Mouse (Mus musculus) monocyte, adult 5-6 weeks (primary cell): ENCODE results near the gene Rab40b. TPM values are rescaled to one million over a fixed set of nuclear protein-coding genes. Genes with fewer than 3 reads are reported as not detected.

Experiments
- ATAC-seq: fragments of 153-309, 156-312 bp; replicated peaks from 2 replicates; pipeline ENCODE4 v1.8.0; 2017; ENCODE audit warnings: mild to moderate bottlenecking; ENCODE audit not compliant: low TSS enrichment, insufficient number of reproducible peaks, severe bottlenecking, poor library complexity, low FRiP score
- total RNA-seq: library from RNA; stranded (forward); fragments of 200-1000, 200-491, 200-594 nt; gene quantifications from 3 replicates; pipeline ENCODE4 v1.2.3, GENCODE M21; 2017

The Rab40b gene
- total RNA-seq, 1 experiment from 2014 or later = not detected

- no peak for ATAC-seq
Measured at GRCm38 (mm10) chr11:121306608-121307007, 81.4 kb downstream of the Rab40b start.

Other genes starting within 250 kb of the Rab40b start
- not detected in 3 replicates for gene Tex19.1, start 242.1 kb downstream of the Rab40b start, total RNA-seq
- not detected in 3 replicates for gene Uts2r, start 228.0 kb downstream of the Rab40b start, total RNA-seq
- gene Hexdc, start 183.8 kb downstream of the Rab40b start, total RNA-seq = 1.4 to 3.2 TPM (median 3.1 TPM) in 3 replicates
- 2.8 to 4.8 TPM (median 3.1 TPM) in 3 replicates for gene Ogfod3, start 183.5 kb downstream of the Rab40b start, total RNA-seq
- 71.9 to 94.3 TPM (median 75.7 TPM) in 3 replicates for gene Cybc1, start 158.9 kb downstream of the Rab40b start, total RNA-seq
- gene Narf, start 151.0 kb downstream of the Rab40b start, total RNA-seq = 22.3 to 24.0 TPM (median 22.5 TPM) in 3 replicates
- gene Foxk2, start 128.3 kb downstream of the Rab40b start, total RNA-seq = 8.5 to 16.2 TPM (median 13.4 TPM) in 3 replicates
- gene Wdr45b, start 33.8 kb downstream of the Rab40b start, total RNA-seq = 52.7 to 65.3 TPM (median 65.1 TPM) in 3 replicates
- 3.4 to 6.8 TPM (median 6.3 TPM) in 3 replicates for gene Fn3krp, start 33.1 kb upstream of the Rab40b start, total RNA-seq
- gene Fn3k, start 46.7 kb upstream of the Rab40b start, total RNA-seq = not detected in 3 replicates
- 23.1 to 29.1 TPM (median 26.4 TPM) in 3 replicates for gene Tbcd, start 63.7 kb upstream of the Rab40b start, total RNA-seq
- 0.19 TPM in 1 of 3 replicates, not detected in the others for gene Zfp750, start 131.1 kb upstream of the Rab40b start, total RNA-seq